ENCODE assay signal across 24 mouse cellular contexts in the genomic region with DNA sequence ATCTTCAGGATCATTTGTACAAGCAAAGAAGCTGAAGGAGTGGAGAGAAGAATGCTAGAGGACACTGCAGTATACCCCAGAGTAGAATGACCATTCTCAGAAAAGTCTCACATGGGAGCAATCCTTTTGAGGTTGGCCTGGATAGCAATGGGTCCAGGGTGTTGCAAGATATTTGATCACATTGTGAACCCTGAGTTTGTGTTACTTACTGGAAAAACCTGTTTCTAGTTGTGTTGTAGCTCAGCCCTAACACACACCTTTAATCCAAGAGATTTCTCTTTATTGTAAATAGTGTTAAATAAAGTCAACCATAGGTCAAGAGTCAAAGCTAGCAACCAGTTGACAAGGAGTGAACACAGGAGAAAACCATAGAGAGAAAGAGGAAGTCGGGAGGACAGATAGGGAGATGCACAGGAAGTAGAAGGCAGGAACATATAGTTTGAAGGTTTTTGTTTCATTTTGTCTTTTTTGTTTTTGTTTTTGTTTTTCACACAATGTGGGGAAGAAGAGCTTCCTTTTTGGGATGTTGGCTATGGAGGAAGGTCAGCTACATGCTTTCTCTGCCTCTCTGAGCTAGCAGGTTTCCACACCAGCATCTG. TPM values are rescaled to one million over a fixed set of nuclear protein-coding genes. Genes with fewer than 3 reads are reported as not detected.
DNase-seq lines count a peak whose midpoint lies in the region; ATAC-seq and TF ChIP-seq lines count a peak whose summit lies in the region.
"Had no signal": no experiment of that assay in that cellular context is flagged by ENCODE, and none has a peak within 500 bp of the region (broad histone marks: within the 10 kb centered on the region; RNA-seq: fewer than 3 reads in every experiment).

No protein-coding gene starts in this region.

- peak overlapping the region; percentile 54 for H3K27ac ChIP-seq in lung, postnatal 0 days (ENCODE audit: low read length)
- H3K27ac ChIP-seq in stomach, postnatal 0 days (replicated peaks): no peak overlapping the region
- H3K27ac ChIP-seq: forebrain, embryonic 13.5 days; heart, adult 2 months; heart, embryonic 15.5 days; limb, embryonic 13.5 days; midbrain, embryonic 12.5 days; neural tube, embryonic 15.5 days had no signal

- 67% methylated on average over 1 of the region's 1 CpGs for WGBS in lung, postnatal 0 days
- WGBS in stomach, postnatal 0 days: 56% methylated on average over 1 of the region's 1 CpGs

- H3K4me3 ChIP-seq in lung, postnatal 0 days (ENCODE audit: low read depth, low read length): no peak overlapping the region
- H3K4me3 ChIP-seq in stomach, postnatal 0 days (ENCODE audit: low read depth, low read length): no peak overlapping the region
- H3K4me3 ChIP-seq: forebrain, embryonic 13.5 days; heart, adult 2 months; heart, embryonic 15.5 days; limb, embryonic 13.5 days; midbrain, embryonic 12.5 days; neural tube, embryonic 15.5 days had no signal

- no peak for DNase-seq in lung, postnatal 0 days (ENCODE audit: low spot score)
- no peak for DNase-seq in lung, postnatal 10 days
- peak; percentile 56 for DNase-seq in MEL-GATA-1-ER (ENCODE audit: extremely low read depth, low read depth)
- no peak for DNase-seq in stomach, postnatal 0 days (ENCODE audit: low spot score)
- no peak for DNase-seq in frontal cortex, postnatal 14 days (ENCODE audit: low spot score in 2 of 2)
- DNase-seq in left cerebral cortex, postnatal 14 days (ENCODE audit: low spot score in 2 of 2): no peak
- DNase-seq in spleen, adult 12 weeks (ENCODE audit: low spot score): no peak
- DNase-seq: adrenal gland, adult 2 months; cerebellum, adult 9-10 months; gastrocnemius, postnatal 10 days; heart, adult 2 months; heart, postnatal 4 days; kidney, adult 2 months; kidney, postnatal 25 days; lung, adult 2 months; lung, postnatal 4 days; right cerebral cortex, postnatal 25 days had no signal

- no peak for TF ChIP-seq CTCF in lung, postnatal 0 days (IDR thresholded peaks at IDR 0.05)
- TF ChIP-seq CTCF in stomach, postnatal 0 days (IDR thresholded peaks at IDR 0.05; ENCODE audit: low read depth): no peak

- no peaks in the 10 kb centered on the region for H3K27me3 ChIP-seq in lung, postnatal 0 days (replicated peaks; ENCODE audit: insufficient read depth, low read length)
- no peaks in the 10 kb centered on the region for H3K27me3 ChIP-seq in stomach, postnatal 0 days (ENCODE audit: control insufficient read depth, insufficient read depth, low read length)
- H3K27me3 ChIP-seq: forebrain, embryonic 13.5 days; heart, embryonic 15.5 days; limb, embryonic 13.5 days; midbrain, embryonic 12.5 days; neural tube, embryonic 15.5 days had no signal

- intact Hi-C loops in left cerebral cortex, postnatal 14 days (cut with DNase I): no loop called here

- no peak overlapping the region for H3K9ac ChIP-seq in lung, postnatal 0 days (replicated peaks; ENCODE audit: low read depth)
- no peak overlapping the region for H3K9ac ChIP-seq in stomach, postnatal 0 days (ENCODE audit: low read length)
- H3K9ac ChIP-seq: forebrain, embryonic 13.5 days; heart, embryonic 15.5 days; limb, embryonic 13.5 days; midbrain, embryonic 12.5 days; neural tube, embryonic 15.5 days had no signal

- no peaks in the 10 kb centered on the region for H3K36me3 ChIP-seq in lung, postnatal 0 days (ENCODE audit: insufficient read depth, low read length)
- H3K36me3 ChIP-seq in stomach, postnatal 0 days (ENCODE audit: control insufficient read depth, insufficient read depth, low read length): no peaks in the 10 kb centered on the region
- H3K36me3 ChIP-seq: heart, embryonic 15.5 days; limb, embryonic 13.5 days; midbrain, embryonic 12.5 days; neural tube, embryonic 15.5 days had no signal

- ATAC-seq in lung, postnatal 0 days: no peak
- peak; percentile 82 for ATAC-seq in megakaryocyte, adult 5-6 weeks (ENCODE audit: poor library complexity, severe bottlenecking)
- peak; percentile 63; the same call in 1 of the 2 replicates for ATAC-seq in stomach, postnatal 0 days (ENCODE audit: low FRiP score, low TSS enrichment)
- ATAC-seq: forebrain, embryonic 13.5 days; hindbrain, embryonic 16.5 days had no signal

- no peak overlapping the region for H3K4me2 ChIP-seq in lung, postnatal 0 days (replicated peaks; ENCODE audit: low read depth, low read length)
- no peak overlapping the region for H3K4me2 ChIP-seq in stomach, postnatal 0 days (replicated peaks; ENCODE audit: low read depth)
- H3K4me2 ChIP-seq: forebrain, embryonic 13.5 days; heart, embryonic 15.5 days; limb, embryonic 13.5 days; midbrain, embryonic 12.5 days; neural tube, embryonic 15.5 days had no signal

- no peak for TF ChIP-seq EP300 in lung, postnatal 0 days (IDR thresholded peaks at IDR 0.05)
- TF ChIP-seq EP300 in stomach, postnatal 0 days (optimal IDR thresholded peaks at IDR 0.05): no peak

- H3K9me3 ChIP-seq in lung, postnatal 0 days (ENCODE audit: low read length): no peaks in the 10 kb centered on the region
- H3K9me3 ChIP-seq in stomach, postnatal 0 days (ENCODE audit: control insufficient read depth, low read length): no peaks in the 10 kb centered on the region
- H3K9me3 ChIP-seq: forebrain, embryonic 13.5 days; heart, embryonic 15.5 days; limb, embryonic 13.5 days; midbrain, embryonic 12.5 days; neural tube, embryonic 15.5 days had no signal

- no peaks in the 10 kb centered on the region for H3K4me1 ChIP-seq in lung, postnatal 0 days (ENCODE audit: insufficient read depth, low read depth, low read length)
- no peaks in the 10 kb centered on the region for H3K4me1 ChIP-seq in stomach, postnatal 0 days (replicated peaks; ENCODE audit: control insufficient read depth, insufficient read depth)
- H3K4me1 ChIP-seq: forebrain, embryonic 13.5 days; limb, embryonic 13.5 days; midbrain, embryonic 12.5 days; neural tube, embryonic 15.5 days had no signal

RNA-seq across cellular contexts. Expression of gene Ppm1k, which starts 6.6 kb away (rescaled TPM):
- 5.5 and 6.6 TPM in 2 replicates for polyA plus RNA-seq in lung, postnatal 0 days (2015; fragmentation: Nextera tagmentation; extraction: Ambion mirVana)
- total RNA-seq in megakaryocyte, adult 5-6 weeks (2015): 6.7 and 8.1 TPM in 2 replicates
- 10.5 and 11.2 TPM in 2 replicates for total RNA-seq in megakaryocyte, adult 5-6 weeks (2017)
- polyA plus RNA-seq in stomach, postnatal 0 days (2015; fragmentation: Nextera tagmentation; extraction: Ambion mirVana): 1.3 and 1.7 TPM in 2 replicates
- 10 to 100 TPM; 45.6 to 47.0 TPM for total RNA-seq in left cerebral cortex, postnatal 14 days (2021)

RNA-seq across cellular contexts. Expression of gene Herc6, which starts 39.0 kb away (rescaled TPM):
- 3.5 and 4.1 TPM in 2 replicates for polyA plus RNA-seq in lung, postnatal 0 days (2015; fragmentation: Nextera tagmentation; extraction: Ambion mirVana)
- 18.0 and 26.5 TPM in 2 replicates for total RNA-seq in megakaryocyte, adult 5-6 weeks (2015)
- total RNA-seq in megakaryocyte, adult 5-6 weeks (2017): 14.1 and 15.3 TPM in 2 replicates
- 0.96 and 1.4 TPM in 2 replicates for polyA plus RNA-seq in stomach, postnatal 0 days (2015; fragmentation: Nextera tagmentation; extraction: Ambion mirVana)
- 1 to 10 TPM; 4.8 to 6.5 TPM for total RNA-seq in left cerebral cortex, postnatal 14 days (2021)
